Mouse (Mus musculus) forebrain, embryonic 10.5 days (tissue): ENCODE results near the gene Rasgef1a. TPM values are rescaled to one million over a fixed set of nuclear protein-coding genes. Genes with fewer than 3 reads are reported as not detected.

ENCODE experiments used
- DNase-seq: peaks from one replicate; pipeline ENCODE4 v3.0.0-alpha.2; 2017; ENCODE audit warnings: low spot score; ENCODE audit errors: extremely low spot score
- H3K27ac ChIP-seq: fragments of 300-500 bp; sonication (generic); 2 replicates; pipeline ENCODE4 v1.5.1; 2016; ENCODE audit warnings: mild to moderate bottlenecking
- H3K27me3 ChIP-seq: fragments of 300-500 bp; sonication (generic); 2 replicates; pipeline ENCODE4 v1.6.1; 2016; ENCODE audit warnings: mild to moderate bottlenecking; ENCODE audit not compliant: poor library complexity, severe bottlenecking
- H3K36me3 ChIP-seq: fragments of 300-500 bp; sonication (generic); replicated peaks from 2 replicates; pipeline ENCODE4 v1.6.1; 2016; ENCODE audit warnings: mild to moderate bottlenecking, moderate library complexity
- H3K4me1 ChIP-seq: fragments of 300-500 bp; sonication (generic); 2 replicates; pipeline ENCODE4 v1.6.1; 2016
- H3K4me3 ChIP-seq: fragments of 300-500 bp; sonication (generic); 2 replicates; pipeline ENCODE4 v1.5.1; 2016; ENCODE audit warnings: mild to moderate bottlenecking, moderate library complexity
- H3K9me3 ChIP-seq: fragments of 300-500 bp; sonication (generic); 2 replicates; pipeline ENCODE4 v1.6.1; 2016; ENCODE audit warnings: mild to moderate bottlenecking, moderate library complexity
- WGBS: fragments of 180-500 bp; shearing (Covaris S2); methylation state at CpG from one replicate; pipeline ENCODE4 v1.1.7; 2016; 5-methylcytosine and 5-hydroxymethylcytosine counted together
- polyA plus RNA-seq: library from polyadenylated mRNA; unstranded; fragments of >200 nt; fragmentation: Nextera tagmentation; extraction: Ambion mirVana; gene quantifications from 2 replicates; pipeline ENCODE4 v1.2.1, GENCODE M21; 2016

Rasgef1a gene
- 0.22 TPM in 1 of 2 replicates, not detected in the other for polyA plus RNA-seq

DNA sequence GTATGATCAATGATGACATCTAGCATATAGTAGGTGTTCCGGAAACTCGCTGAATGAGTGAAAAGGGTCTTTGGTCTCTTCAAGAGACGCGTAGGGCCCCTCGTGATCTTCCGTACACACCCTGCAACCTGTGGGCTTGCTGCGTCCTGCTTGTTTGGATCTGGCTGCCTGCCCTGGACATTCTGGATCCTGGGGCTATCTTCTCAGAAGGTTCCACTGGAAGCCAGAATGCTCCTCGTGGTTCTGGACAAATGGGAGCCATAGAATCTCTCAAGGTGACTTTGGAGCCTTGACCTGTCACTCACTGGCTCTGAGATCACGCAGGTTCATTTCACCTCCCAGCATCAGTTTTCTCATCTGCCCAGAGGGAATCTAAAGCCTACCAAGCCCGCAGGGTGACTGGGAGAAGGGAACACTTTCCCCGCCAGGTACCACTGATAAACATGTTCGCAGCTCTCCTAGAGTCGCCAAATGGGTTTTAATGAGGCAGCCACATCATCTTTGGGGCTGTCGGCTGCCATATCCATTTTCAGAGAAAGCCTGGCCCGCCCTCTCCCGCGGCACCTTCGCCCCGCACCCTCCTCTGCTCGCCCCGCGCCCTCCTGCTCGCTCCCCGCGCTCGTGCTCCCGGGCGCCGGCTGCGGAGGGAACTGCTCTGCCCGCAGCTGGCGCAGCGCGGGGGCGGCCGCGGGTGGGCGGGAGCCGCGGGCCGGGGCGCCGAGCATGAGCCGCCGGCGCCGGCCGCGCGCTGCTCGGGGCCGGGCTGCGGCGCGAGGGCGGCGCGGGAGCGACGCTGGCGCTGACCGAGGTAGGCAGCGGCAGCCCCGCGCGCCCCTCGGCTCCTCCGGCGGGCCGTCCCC is at the start of gene Rasgef1a:
TSS of gene Rasgef1a (plus strand) at position 683 of the 860 bp plus-strand sequence.
- peaks cover 66% of the 10 kb centered on the region for H3K27me3 ChIP-seq
- no peaks in the 10 kb centered on the region for H3K36me3 ChIP-seq
- H3K4me3 ChIP-seq: peak within 1 kb of the TSS; percentile 55
- WGBS: 11% methylated on average over 64 of the region's 70 CpGs
- peaks cover 14% of the 10 kb centered on the region for H3K4me1 ChIP-seq
- no peak for DNase-seq
- no peaks in the 10 kb centered on the region for H3K9me3 ChIP-seq
- no peak within 1 kb of the TSS for H3K27ac ChIP-seq

- no peaks in the 10 kb centered on the region for H3K27me3 ChIP-seq
- DNase-seq: no peak
- H3K36me3 ChIP-seq: no peaks in the 10 kb centered on the region
- no peak overlapping the region for H3K27ac ChIP-seq
- no peaks in the 10 kb centered on the region for H3K4me1 ChIP-seq
- 0 out of 2 replicates have a peak, but pooled peaks cover 5% of the 10 kb centered on the region for H3K9me3 ChIP-seq
- 82% methylated on average over 3 of the region's 3 CpGs for WGBS
- no peak overlapping the region for H3K4me3 ChIP-seq
These were observed 48.0 kb upstream of the Rasgef1a start for GRCm38 (mm10) chr6:117963201-117963600.

- WGBS: 60% methylated on average over 9 of the region's 9 CpGs
- Histone ChIP-seq H3K4me1 (no peaks in the 10 kb centered on the region), H3K27me3 (no peaks in the 10 kb centered on the region), H3K9me3 (peaks cover 5% of the 10 kb centered on the region; the same call in 1 of the 2 replicates), H3K4me3 (no peak overlapping the region), H3K36me3 (no peaks in the 10 kb centered on the region), H3K27ac (no peak overlapping the region)
- no peak for DNase-seq
These were observed 44.5 kb upstream of the Rasgef1a start for GRCm38 (mm10) chr6:117966729-117967128.

DNA sequence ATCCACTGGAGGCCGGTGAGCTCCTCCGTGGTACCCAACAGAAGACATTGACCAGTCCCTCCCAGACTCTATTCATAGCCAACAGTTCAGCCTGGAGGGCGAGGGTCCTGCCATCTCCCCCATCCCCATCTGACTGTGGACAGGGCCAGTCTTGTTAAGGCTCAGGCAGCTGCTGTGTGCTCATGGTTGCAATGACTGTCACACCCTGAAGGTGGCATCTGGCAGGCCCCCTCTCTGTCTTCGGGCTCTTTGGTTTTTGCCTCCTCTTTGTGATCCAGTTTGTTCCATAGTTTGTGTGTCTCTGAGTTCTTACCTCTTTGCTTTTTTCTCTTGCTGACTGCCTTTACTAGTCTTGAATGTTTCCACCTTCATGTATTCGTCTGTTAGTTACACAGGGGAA is 24.1 kb upstream of the Rasgef1a start:
- H3K36me3 ChIP-seq: no peaks in the 10 kb centered on the region
- no peak overlapping the region for H3K27ac ChIP-seq
- no peak for DNase-seq
- no peaks in the 10 kb centered on the region for H3K9me3 ChIP-seq
- no peaks in the 10 kb centered on the region for H3K27me3 ChIP-seq
- H3K4me1 ChIP-seq: no peaks in the 10 kb centered on the region
- 62% methylated on average over 5 of the region's 5 CpGs for WGBS
- H3K4me3 ChIP-seq: no peak overlapping the region

GRCm38 (mm10) chr6:117989209-117989608 is 22.0 kb upstream of the Rasgef1a start:
- Histone ChIP-seq H3K4me1 (no peaks in the 10 kb centered on the region), H3K27ac (no peak overlapping the region), H3K9me3 (no peaks in the 10 kb centered on the region), H3K36me3 (no peaks in the 10 kb centered on the region), H3K4me3 (no peak overlapping the region), H3K27me3 (no peaks in the 10 kb centered on the region)
- DNase-seq: no peak
- WGBS: 89% methylated on average over 7 of the region's 7 CpGs

- 80% methylated on average over 8 of the region's 8 CpGs for WGBS
- H3K36me3 ChIP-seq: no peaks in the 10 kb centered on the region
- H3K4me3 ChIP-seq: no peak overlapping the region
- H3K9me3 ChIP-seq: no peaks in the 10 kb centered on the region
- H3K27ac ChIP-seq: no peak overlapping the region
- H3K4me1 ChIP-seq: no peaks in the 10 kb centered on the region
- DNase-seq: no peak
- H3K27me3 ChIP-seq: 0 out of 2 replicates have a peak, but pooled peaks cover under 1% of the 10 kb centered on the region
These were observed 20.6 kb upstream of the Rasgef1a start for GRCm38 (mm10) chr6:117990649-117991048.

DNA sequence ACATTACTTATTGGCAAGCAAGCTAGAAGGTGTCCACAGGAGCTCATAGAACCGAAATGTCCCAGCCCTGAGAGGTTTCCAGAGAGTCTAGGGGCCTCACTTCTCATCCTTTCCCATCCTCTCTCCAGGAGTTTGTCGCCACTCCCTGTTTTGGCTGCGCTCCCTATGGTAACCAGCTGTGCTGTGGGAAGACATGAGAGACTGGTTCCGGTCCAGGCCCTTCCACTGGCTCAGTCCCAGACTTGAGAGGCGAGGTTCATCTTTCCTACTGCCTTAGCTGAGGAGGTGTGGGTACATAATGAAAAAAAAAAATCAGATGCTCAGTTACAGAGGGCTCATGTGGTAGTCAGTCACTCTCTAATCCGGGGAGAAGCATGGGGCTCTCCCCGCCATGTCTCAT is 19.9 kb upstream of the Rasgef1a start:
- 0 out of 2 replicates have a peak, but pooled peaks cover 6% of the 10 kb centered on the region for H3K27me3 ChIP-seq
- no peak overlapping the region for H3K27ac ChIP-seq
- DNase-seq: no peak
- H3K36me3 ChIP-seq: no peaks in the 10 kb centered on the region
- no peaks in the 10 kb centered on the region for H3K9me3 ChIP-seq
- no peak overlapping the region for H3K4me3 ChIP-seq
- H3K4me1 ChIP-seq: no peaks in the 10 kb centered on the region
- 81% methylated on average over 7 of the region's 7 CpGs for WGBS

DNA sequence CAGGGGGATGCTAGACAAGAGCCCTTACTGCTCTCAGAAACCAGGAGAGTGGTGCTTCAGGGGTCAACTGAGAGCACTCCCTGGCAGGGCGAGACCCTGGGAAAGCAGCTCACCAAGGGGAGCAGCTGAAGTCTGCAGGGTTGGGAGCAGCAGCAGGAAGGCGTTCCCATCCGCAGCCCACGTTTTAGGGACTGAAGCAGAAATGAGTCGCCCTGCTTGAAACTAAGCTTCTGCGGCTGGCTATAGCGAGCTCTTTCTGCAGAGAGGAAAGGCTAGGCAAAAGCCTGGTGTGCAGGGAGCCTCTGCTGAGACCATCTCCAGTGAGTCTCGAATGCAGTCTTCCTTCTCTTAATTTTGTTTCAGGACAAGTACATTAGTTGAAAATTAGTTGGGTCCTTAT is 19.3 kb upstream of the Rasgef1a start:
- no peaks in the 10 kb centered on the region for H3K9me3 ChIP-seq
- DNase-seq: no peak
- no peak overlapping the region for H3K4me3 ChIP-seq
- H3K4me1 ChIP-seq: no peaks in the 10 kb centered on the region
- H3K27me3 ChIP-seq: 0 out of 2 replicates have a peak, but pooled peaks cover 9% of the 10 kb centered on the region
- WGBS: 65% methylated on average over 8 of the region's 8 CpGs
- no peak overlapping the region for H3K27ac ChIP-seq
- H3K36me3 ChIP-seq: no peaks in the 10 kb centered on the region

DNA sequence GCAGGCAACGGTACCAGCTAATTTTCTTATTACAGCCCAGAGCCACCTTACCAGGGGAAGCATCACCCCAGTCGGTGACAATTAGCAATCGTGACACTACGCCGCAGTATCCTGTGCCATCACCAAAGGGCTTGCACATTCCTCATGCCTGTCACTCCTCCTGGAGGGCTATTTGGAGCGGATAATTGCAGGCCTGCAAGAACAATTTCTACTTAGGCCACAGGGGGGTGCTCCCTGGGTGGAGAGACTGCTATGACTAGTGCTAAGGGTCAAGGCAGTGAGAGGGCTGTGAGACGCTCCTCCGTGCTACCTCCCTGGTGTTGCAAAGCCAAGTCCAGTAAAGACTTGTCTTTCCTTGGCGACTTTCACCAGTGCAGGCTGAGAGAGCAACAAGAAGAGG is 16.1 kb upstream of the Rasgef1a start:
- Histone ChIP-seq H3K36me3 (no peaks in the 10 kb centered on the region), H3K4me1 (no peaks in the 10 kb centered on the region), H3K27me3 (peaks cover 11% of the 10 kb centered on the region; the same call in 1 of the 2 replicates), H3K4me3 (no peak overlapping the region), H3K27ac (no peak overlapping the region), H3K9me3 (no peaks in the 10 kb centered on the region)
- no peak for DNase-seq
- WGBS: 65% methylated on average over 9 of the region's 9 CpGs

- WGBS: 23% methylated on average over 3 of the region's 3 CpGs
- H3K9me3 ChIP-seq: no peaks in the 10 kb centered on the region
- no peaks in the 10 kb centered on the region for H3K36me3 ChIP-seq
- no peaks in the 10 kb centered on the region for H3K4me1 ChIP-seq
- DNase-seq: no peak
- peaks cover 4% of the 10 kb centered on the region; the same call in 1 of the 2 replicates for H3K27me3 ChIP-seq
- no peak overlapping the region for H3K4me3 ChIP-seq
- no peak overlapping the region for H3K27ac ChIP-seq
These were observed 10.0 kb upstream of the Rasgef1a start for GRCm38 (mm10) chr6:118001272-118001671.

DNA sequence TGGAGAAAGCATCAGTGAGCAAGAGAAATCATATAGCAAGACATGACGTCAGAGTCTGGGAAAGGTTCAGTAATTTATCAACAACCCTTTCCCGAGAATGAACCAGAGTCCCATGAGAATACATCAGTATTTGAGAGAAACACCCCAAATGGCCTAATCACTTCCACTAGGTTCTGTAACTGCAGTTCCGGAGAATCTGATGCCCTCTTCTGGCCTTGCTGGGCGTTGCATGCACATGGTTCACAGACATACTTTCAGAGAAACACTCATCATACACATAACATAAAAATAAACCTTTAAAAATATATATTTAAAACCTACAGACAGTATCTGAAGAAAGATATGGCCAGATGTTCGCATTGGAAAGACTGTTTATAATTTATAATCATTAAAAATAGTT is 3.9 kb upstream of the Rasgef1a start:
- Histone ChIP-seq H3K27me3 (peaks cover 36% of the 10 kb centered on the region), H3K9me3 (no peaks in the 10 kb centered on the region), H3K36me3 (no peaks in the 10 kb centered on the region), H3K4me1 (peaks cover 10% of the 10 kb centered on the region), H3K27ac (no peak overlapping the region), H3K4me3 (no peak overlapping the region)
- WGBS: 52% methylated on average over 5 of the region's 5 CpGs
- no peak for DNase-seq

- Histone ChIP-seq H3K27ac (no peak overlapping the region), H3K4me1 (peaks cover 10% of the 10 kb centered on the region), H3K27me3 (peaks cover 43% of the 10 kb centered on the region), H3K36me3 (no peaks in the 10 kb centered on the region), H3K4me3 (no peak overlapping the region), H3K9me3 (no peaks in the 10 kb centered on the region)
- 80% methylated on average over 4 of the region's 4 CpGs for WGBS
- no peak for DNase-seq
These were observed 3.2 kb upstream of the Rasgef1a start for GRCm38 (mm10) chr6:118007843-118008539.

DNA sequence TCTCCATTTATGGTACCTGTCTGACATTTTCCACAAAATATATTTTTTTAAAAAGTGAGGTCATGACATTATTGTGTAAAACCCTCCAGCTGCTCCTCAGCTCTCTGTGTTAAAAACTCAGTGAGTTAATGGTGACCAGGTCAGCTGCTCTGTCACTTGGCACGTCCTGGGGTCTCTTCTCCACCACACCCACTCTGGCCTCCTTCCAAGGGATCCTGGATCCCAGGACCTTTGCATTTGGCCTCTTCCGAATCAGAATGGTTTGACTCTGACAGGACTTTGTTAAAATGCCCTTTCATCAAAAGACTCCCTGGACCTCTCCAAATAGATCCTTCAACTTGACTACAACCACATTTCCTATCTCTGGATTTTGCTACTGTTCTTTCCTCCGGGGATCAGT is 982 bp upstream of the Rasgef1a start:
- no peak for DNase-seq
- Histone ChIP-seq H3K36me3 (no peaks in the 10 kb centered on the region), H3K9me3 (no peaks in the 10 kb centered on the region), H3K4me3 (no peak overlapping the region), H3K4me1 (peaks cover 10% of the 10 kb centered on the region), H3K27ac (no peak overlapping the region), H3K27me3 (peaks cover 65% of the 10 kb centered on the region)
- WGBS: 79% methylated on average over 3 of the region's 3 CpGs
